Mouse (Mus musculus): ENCODE measurements around the gene Prss44. TPM values are rescaled to one million over a fixed set of nuclear protein-coding genes. Genes with fewer than 3 reads are reported as not detected.

Gene Prss44
- total and polyA plus RNA-seq, 2 experiments from 2014 or later: not detected

- no peak for TF ChIP-seq EP300 (IDR thresholded peaks at IDR 0.05; ENCODE audit: low read depth)
- no peak for TF ChIP-seq CTCF (IDR thresholded peaks at IDR 0.05; ENCODE audit: low read depth)
- Histone ChIP-seq H3K4me3 (ENCODE audit: low read depth, low read length) (no peak overlapping the region), H3K27me3 (ENCODE audit: control insufficient read depth, insufficient read depth, low read length) (no peaks in the 10 kb centered on the region), H3K9me3 (replicated peaks; ENCODE audit: control insufficient read depth, low read length) (no peaks in the 10 kb centered on the region), H3K4me2 (ENCODE audit: low read depth, low read length) (no peak overlapping the region), H3K27ac (ENCODE audit: low read depth) (no peak overlapping the region), H3K9ac (replicated peaks; ENCODE audit: low read depth, low read length) (no peak overlapping the region), H3K4me1 (ENCODE audit: control insufficient read depth, insufficient read depth) (no peaks in the 10 kb centered on the region), H3K36me3 (replicated peaks; ENCODE audit: control insufficient read depth, insufficient read depth, low read length) (no peaks in the 10 kb centered on the region)
- DNase-seq (ENCODE audit: low spot score) (no peak), ATAC-seq (ENCODE audit: insufficient read depth, low read depth) (no peak)
- WGBS: 81% methylated on average over 3 of the region's 3 CpGs
Measured at GRCm38 (mm10) chr9:110788169-110788568, 25.6 kb upstream of the Prss44 start.

DNA sequence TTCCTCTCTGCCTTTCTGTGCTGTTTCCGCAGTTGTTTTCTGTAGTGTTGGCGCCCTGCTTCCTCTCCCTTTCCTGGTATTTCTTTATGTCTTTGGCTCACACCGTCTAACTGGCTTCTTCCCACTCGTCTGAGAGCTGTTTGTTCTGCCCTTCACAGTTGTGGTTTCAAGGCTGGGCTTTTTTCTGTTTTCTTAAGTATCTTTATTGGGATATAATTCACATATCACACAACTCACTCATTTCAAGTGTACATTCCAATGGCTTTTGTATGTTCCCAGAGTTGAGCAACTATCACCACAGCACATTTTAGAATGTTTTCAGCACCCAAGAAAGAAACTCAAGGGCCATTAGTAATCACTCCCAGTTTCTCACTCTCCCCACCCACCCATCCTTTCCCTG is 23.3 kb upstream of the Prss44 start:
- no peak for TF ChIP-seq EP300 (IDR thresholded peaks at IDR 0.05; ENCODE audit: low read depth)
- Histone ChIP-seq H3K27me3 (ENCODE audit: control insufficient read depth, insufficient read depth, low read length) (no peaks in the 10 kb centered on the region), H3K36me3 (replicated peaks; ENCODE audit: control insufficient read depth, insufficient read depth, low read length) (no peaks in the 10 kb centered on the region), H3K4me2 (ENCODE audit: low read depth, low read length) (no peak overlapping the region), H3K9ac (replicated peaks; ENCODE audit: low read depth, low read length) (no peak overlapping the region), H3K4me3 (ENCODE audit: low read depth, low read length) (no peak overlapping the region), H3K27ac (ENCODE audit: low read depth) (no peak overlapping the region), H3K4me1 (ENCODE audit: control insufficient read depth, insufficient read depth) (no peaks in the 10 kb centered on the region), H3K9me3 (replicated peaks; ENCODE audit: control insufficient read depth, low read length) (no peaks in the 10 kb centered on the region)
- DNase-seq (ENCODE audit: low spot score) (peak; percentile 10), ATAC-seq (ENCODE audit: insufficient read depth, low read depth) (no peak)
- WGBS: 59% methylated on average over 4 of the region's 4 CpGs

DNA sequence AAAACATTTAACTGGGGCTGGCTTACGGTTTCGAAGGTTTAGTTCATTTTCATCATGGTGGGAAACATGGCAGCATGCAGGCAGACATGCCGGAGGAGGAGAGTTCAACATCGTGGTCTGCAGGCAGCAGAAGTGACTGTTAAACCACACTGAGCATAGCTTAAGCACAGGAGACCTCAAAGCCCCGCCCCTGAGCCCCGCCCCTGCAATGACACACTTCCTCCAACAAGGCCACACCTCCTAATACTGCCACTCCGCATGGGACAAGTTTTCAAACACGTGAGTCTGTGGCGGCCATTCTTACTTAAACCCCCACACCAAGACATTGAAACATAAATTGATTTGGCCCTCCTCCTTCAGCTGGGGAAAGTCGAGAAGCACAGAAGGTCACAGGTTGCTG is 16.8 kb upstream of the Prss44 start:
- TF ChIP-seq EP300 (IDR thresholded peaks at IDR 0.05; ENCODE audit: low read depth): no peak
- no peak for TF ChIP-seq CTCF (IDR thresholded peaks at IDR 0.05; ENCODE audit: low read depth)
- no peak for ATAC-seq (ENCODE audit: insufficient read depth, low read depth)

GRCm38 (mm10) chr9:110797866-110798265 is 15.9 kb upstream of the Prss44 start, which contains the start of gene Prss42:
Gene Prss42 (plus strand): TSS chr9:110798166.
- 90% methylated on average over 14 of the region's 14 CpGs for WGBS
- Histone ChIP-seq H3K4me3 (ENCODE audit: low read depth, low read length) (no peak within 1 kb of the TSS), H3K9ac (replicated peaks; ENCODE audit: low read depth, low read length) (no peak within 1 kb of the TSS), H3K27ac (ENCODE audit: low read depth) (no peak within 1 kb of the TSS), H3K4me2 (ENCODE audit: low read depth, low read length) (no peak within 1 kb of the TSS), H3K9me3 (replicated peaks; ENCODE audit: control insufficient read depth, low read length) (no peaks in the 10 kb centered on the region), H3K4me1 (ENCODE audit: control insufficient read depth, insufficient read depth) (no peaks in the 10 kb centered on the region), H3K36me3 (replicated peaks; ENCODE audit: control insufficient read depth, insufficient read depth, low read length) (no peaks in the 10 kb centered on the region), H3K27me3 (ENCODE audit: control insufficient read depth, insufficient read depth, low read length) (no peaks in the 10 kb centered on the region)
- TF ChIP-seq CTCF (IDR thresholded peaks at IDR 0.05; ENCODE audit: low read depth) (no peak), EP300 (IDR thresholded peaks at IDR 0.05; ENCODE audit: low read depth) (no peak)
- DNase-seq (ENCODE audit: low spot score) (no peak), ATAC-seq (ENCODE audit: insufficient read depth, low read depth) (no peak)

More for the DNA sequence above, 16.8 kb upstream of the Prss44 start:
- H3K27ac ChIP-seq (ENCODE audit: low read depth): no peak overlapping the region
- DNase-seq (ENCODE audit: low spot score): no peak
- H3K4me3 ChIP-seq (ENCODE audit: low read depth, low read length): no peak overlapping the region
- no peaks in the 10 kb centered on the region for H3K27me3 ChIP-seq (ENCODE audit: control insufficient read depth, insufficient read depth, low read length)
- H3K4me2 ChIP-seq (ENCODE audit: low read depth, low read length): no peak overlapping the region
- H3K4me1 ChIP-seq (ENCODE audit: control insufficient read depth, insufficient read depth): no peaks in the 10 kb centered on the region
- H3K9ac ChIP-seq (replicated peaks; ENCODE audit: low read depth, low read length): no peak overlapping the region
- H3K36me3 ChIP-seq (replicated peaks; ENCODE audit: control insufficient read depth, insufficient read depth, low read length): no peaks in the 10 kb centered on the region
- 79% methylated on average over 10 of the region's 10 CpGs for WGBS
- no peaks in the 10 kb centered on the region for H3K9me3 ChIP-seq (replicated peaks; ENCODE audit: control insufficient read depth, low read length)

- Histone ChIP-seq H3K4me2 (ENCODE audit: low read depth, low read length) (no peak overlapping the region), H3K9me3 (replicated peaks; ENCODE audit: control insufficient read depth, low read length) (no peaks in the 10 kb centered on the region), H3K9ac (replicated peaks; ENCODE audit: low read depth, low read length) (no peak overlapping the region), H3K27me3 (ENCODE audit: control insufficient read depth, insufficient read depth, low read length) (no peaks in the 10 kb centered on the region), H3K4me3 (ENCODE audit: low read depth, low read length) (no peak overlapping the region), H3K36me3 (replicated peaks; ENCODE audit: control insufficient read depth, insufficient read depth, low read length) (no peaks in the 10 kb centered on the region), H3K27ac (ENCODE audit: low read depth) (no peak overlapping the region), H3K4me1 (ENCODE audit: control insufficient read depth, insufficient read depth) (no peaks in the 10 kb centered on the region)
- DNase-seq (ENCODE audit: low spot score) (no peak), ATAC-seq (ENCODE audit: insufficient read depth, low read depth) (no peak)
- 85% methylated on average over 8 of the region's 8 CpGs for WGBS
- no peak for TF ChIP-seq CTCF (IDR thresholded peaks at IDR 0.05; ENCODE audit: low read depth)
- TF ChIP-seq EP300 (IDR thresholded peaks at IDR 0.05; ENCODE audit: low read depth): no peak
Measured at GRCm38 (mm10) chr9:110800834-110801479, 12.8 kb upstream of the Prss44 start.

- TF ChIP-seq EP300 (IDR thresholded peaks at IDR 0.05; ENCODE audit: low read depth) (no peak), CTCF (IDR thresholded peaks at IDR 0.05; ENCODE audit: low read depth) (no peak)
- Histone ChIP-seq H3K4me3 (ENCODE audit: low read depth, low read length) (no peak overlapping the region), H3K9ac (replicated peaks; ENCODE audit: low read depth, low read length) (no peak overlapping the region), H3K27ac (ENCODE audit: low read depth) (no peak overlapping the region), H3K9me3 (replicated peaks; ENCODE audit: control insufficient read depth, low read length) (no peaks in the 10 kb centered on the region), H3K4me1 (ENCODE audit: control insufficient read depth, insufficient read depth) (no peaks in the 10 kb centered on the region), H3K36me3 (replicated peaks; ENCODE audit: control insufficient read depth, insufficient read depth, low read length) (no peaks in the 10 kb centered on the region), H3K4me2 (ENCODE audit: low read depth, low read length) (no peak overlapping the region), H3K27me3 (ENCODE audit: control insufficient read depth, insufficient read depth, low read length) (no peaks in the 10 kb centered on the region)
- ATAC-seq (ENCODE audit: insufficient read depth, low read depth) (no peak), DNase-seq (ENCODE audit: low spot score) (no peak)
- 66% methylated on average over 4 of the region's 4 CpGs for WGBS
Measured at GRCm38 (mm10) chr9:110803294-110803693, 10.5 kb upstream of the Prss44 start.

Data from heart, postnatal 0 days (tissue).